Mouse (Mus musculus): Measurements from ENCODE around the gene Tspan5. TPM values are rescaled to one million over a fixed set of nuclear protein-coding genes. Genes with fewer than 3 reads are reported as not detected.

Tspan5 gene
- total and polyA plus RNA-seq, 2 experiments from 2014 or later = 99.4 to 156 TPM

DNA sequence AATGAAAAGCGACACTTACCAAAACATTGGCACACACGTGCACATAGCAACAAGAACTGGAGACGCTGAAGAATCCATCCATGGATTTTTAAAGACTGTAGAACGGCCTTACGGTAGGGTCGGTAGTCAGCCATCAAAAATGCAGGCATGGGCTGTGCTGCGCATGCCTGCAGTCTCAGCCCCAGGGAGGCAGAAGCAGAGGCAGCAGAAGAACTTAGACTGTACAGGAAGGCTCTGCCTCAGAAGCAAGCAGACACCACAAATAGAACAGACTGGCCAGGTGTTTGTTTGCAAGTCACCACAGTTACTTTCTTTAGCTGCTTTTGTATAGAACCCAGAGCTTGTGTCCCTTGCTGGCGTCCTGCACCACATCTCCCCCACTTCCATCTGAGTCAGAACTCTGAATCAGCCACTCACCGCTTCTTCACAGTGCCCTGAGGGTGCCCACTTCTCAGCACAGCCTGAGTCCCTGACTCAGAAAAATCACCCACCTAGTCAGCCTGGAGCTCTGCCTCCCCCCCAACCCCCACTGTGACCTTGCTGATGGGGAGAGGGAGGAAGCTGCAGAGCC lies 158.7 kb downstream of the Tspan5 start:
- 89% methylated on average over 9 of the region's 9 CpGs for WGBS
- H3K9me3 ChIP-seq (ENCODE audit: low read length) = no peaks in the 10 kb centered on the region
- H3K4me2 ChIP-seq (ENCODE audit: low read depth, low read length, poor library complexity, severe bottlenecking) = no peak overlapping the region
- no peak for DNase-seq (ENCODE audit: low spot score)
- peaks cover 28% of the 10 kb centered on the region for H3K36me3 ChIP-seq (ENCODE audit: insufficient read depth, low read length)
- ATAC-seq (ENCODE audit: low FRiP score) = no peak
- no peak overlapping the region for H3K27ac ChIP-seq (ENCODE audit: low read depth, low read length)
- no peaks in the 10 kb centered on the region for H3K27me3 ChIP-seq (ENCODE audit: insufficient read depth, low read length)
- no peak overlapping the region for H3K9ac ChIP-seq (replicated peaks; ENCODE audit: low read length, poor library complexity, severe bottlenecking)
- H3K4me3 ChIP-seq (ENCODE audit: low read depth, low read length) = no peak overlapping the region
- no peaks in the 10 kb centered on the region for H3K4me1 ChIP-seq (ENCODE audit: insufficient read depth, low read length)
- TF ChIP-seq CTCF (IDR thresholded peaks at IDR 0.05) = no peak

DNA sequence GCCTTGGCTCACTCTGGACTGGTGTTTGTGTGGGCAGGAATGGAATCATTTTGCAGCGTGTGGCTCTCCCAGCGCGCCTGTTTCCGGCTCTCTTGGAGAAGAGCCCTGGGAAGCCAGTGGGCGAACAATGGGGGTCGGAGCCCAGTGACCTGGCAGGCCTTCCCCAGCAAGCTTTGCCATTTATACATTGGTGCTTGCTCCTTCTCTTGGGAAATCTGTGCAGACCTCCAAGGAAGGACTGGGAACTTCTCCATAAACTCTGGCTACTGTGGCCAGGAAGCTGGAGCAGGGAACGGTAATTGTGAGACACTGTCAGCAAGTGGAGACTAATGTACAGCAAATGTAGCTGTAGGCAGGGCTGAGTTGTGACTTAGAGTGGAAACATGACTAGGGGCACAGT lies 163.7 kb downstream of the Tspan5 start:
- Histone ChIP-seq H3K4me2 (ENCODE audit: low read depth, low read length, poor library complexity, severe bottlenecking) (no peak overlapping the region), H3K36me3 (ENCODE audit: insufficient read depth, low read length) (peaks cover 10% of the 10 kb centered on the region), H3K4me1 (ENCODE audit: insufficient read depth, low read length) (no peaks in the 10 kb centered on the region), H3K9me3 (ENCODE audit: low read length) (no peaks in the 10 kb centered on the region), H3K27me3 (ENCODE audit: insufficient read depth, low read length) (no peaks in the 10 kb centered on the region), H3K4me3 (ENCODE audit: low read depth, low read length) (no peak overlapping the region), H3K27ac (ENCODE audit: low read depth, low read length) (no peak overlapping the region), H3K9ac (replicated peaks; ENCODE audit: low read length, poor library complexity, severe bottlenecking) (no peak overlapping the region)
- DNase-seq (ENCODE audit: low spot score) = peak; percentile 38
- ATAC-seq (ENCODE audit: low FRiP score) = no peak
- WGBS = 44% methylated on average over 7 of the region's 7 CpGs
- no peak for TF ChIP-seq CTCF (IDR thresholded peaks at IDR 0.05)

DNA sequence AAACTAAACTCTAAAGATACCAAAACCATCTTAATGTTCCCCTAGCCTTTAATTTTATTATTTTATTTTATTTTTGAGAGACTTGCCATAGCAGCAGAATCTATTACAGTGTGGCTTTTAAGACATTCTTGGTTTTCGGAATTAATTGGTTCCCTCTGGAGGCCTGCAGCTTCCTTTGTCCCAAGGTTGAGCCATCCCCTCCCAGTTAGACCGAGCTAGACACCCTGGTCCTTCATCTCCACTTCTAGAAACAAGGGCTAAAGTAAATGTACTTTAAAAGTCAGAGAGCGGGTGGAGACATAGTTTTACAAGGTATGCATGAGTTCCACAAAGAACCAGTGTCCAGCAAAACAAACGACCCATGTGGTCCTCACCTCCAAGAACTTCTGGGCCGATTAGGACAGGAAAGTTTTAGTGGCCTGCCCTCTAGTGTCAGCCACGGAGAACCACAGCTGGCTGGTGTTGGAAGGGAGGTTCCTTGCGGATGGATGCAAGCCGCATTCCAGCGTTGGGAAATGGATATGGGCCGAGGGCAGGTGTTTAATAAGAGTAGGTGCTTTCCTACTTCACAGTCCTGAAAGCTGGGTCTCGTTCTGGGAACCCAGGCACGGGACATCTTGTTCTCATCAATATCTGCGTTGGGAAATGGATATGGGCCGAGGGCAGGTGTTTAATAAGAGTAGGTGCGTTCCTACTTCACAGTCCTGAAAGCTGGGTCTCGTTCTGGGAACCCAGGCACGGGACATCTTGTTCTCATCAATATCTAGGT lies 164.3 kb downstream of the Tspan5 start:
- ATAC-seq (ENCODE audit: low FRiP score) = peak; percentile 80
- no peaks in the 10 kb centered on the region for H3K9me3 ChIP-seq (ENCODE audit: low read length)
- TF ChIP-seq CTCF (IDR thresholded peaks at IDR 0.05) = peak; percentile 94
- 33% methylated on average over 17 of the region's 17 CpGs for WGBS
- DNase-seq (ENCODE audit: low spot score) = peak; percentile 90
- H3K9ac ChIP-seq (replicated peaks; ENCODE audit: low read length, poor library complexity, severe bottlenecking) = no peak overlapping the region
- H3K27ac ChIP-seq (ENCODE audit: low read depth, low read length) = no peak overlapping the region
- peaks cover 7% of the 10 kb centered on the region; the same call in 1 of the 2 replicates for H3K36me3 ChIP-seq (ENCODE audit: insufficient read depth, low read length)
- H3K27me3 ChIP-seq (ENCODE audit: insufficient read depth, low read length) = no peaks in the 10 kb centered on the region
- no peak overlapping the region for H3K4me2 ChIP-seq (ENCODE audit: low read depth, low read length, poor library complexity, severe bottlenecking)
- H3K4me3 ChIP-seq (ENCODE audit: low read depth, low read length) = no peak overlapping the region
- H3K4me1 ChIP-seq (ENCODE audit: insufficient read depth, low read length) = no peaks in the 10 kb centered on the region

DNA sequence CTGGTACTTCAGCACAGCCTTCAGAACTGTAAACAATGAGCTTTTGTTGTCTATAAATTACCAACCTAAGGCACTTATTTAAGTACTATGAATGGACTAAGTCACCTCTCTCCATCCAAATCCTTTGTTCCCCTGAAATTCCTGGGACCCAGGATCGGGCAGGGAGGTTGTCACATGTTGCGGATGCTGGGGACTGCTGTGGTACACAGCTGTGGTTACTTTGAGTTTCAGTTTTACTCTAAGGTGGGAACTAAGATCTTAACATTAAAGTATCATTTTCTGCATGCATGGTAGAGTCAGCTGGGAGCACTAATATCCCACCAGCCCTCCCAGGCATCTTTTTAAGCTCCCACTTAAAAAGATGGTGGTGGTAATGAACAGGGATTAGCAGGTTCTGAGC lies 167.3 kb downstream of the Tspan5 start:
- no peaks in the 10 kb centered on the region for H3K36me3 ChIP-seq (ENCODE audit: insufficient read depth, low read length)
- no peak overlapping the region for H3K4me3 ChIP-seq (ENCODE audit: low read depth, low read length)
- TF ChIP-seq CTCF (IDR thresholded peaks at IDR 0.05) = no peak
- no peak overlapping the region for H3K27ac ChIP-seq (ENCODE audit: low read depth, low read length)
- H3K27me3 ChIP-seq (ENCODE audit: insufficient read depth, low read length) = no peaks in the 10 kb centered on the region
- no peaks in the 10 kb centered on the region for H3K9me3 ChIP-seq (ENCODE audit: low read length)
- H3K4me1 ChIP-seq (ENCODE audit: insufficient read depth, low read length) = no peaks in the 10 kb centered on the region
- no peak for DNase-seq (ENCODE audit: low spot score)
- ATAC-seq (ENCODE audit: low FRiP score) = no peak
- WGBS = 87% methylated on average over 2 of the region's 2 CpGs
- no peak overlapping the region for H3K4me2 ChIP-seq (ENCODE audit: low read depth, low read length, poor library complexity, severe bottlenecking)
- H3K9ac ChIP-seq (replicated peaks; ENCODE audit: low read length, poor library complexity, severe bottlenecking) = no peak overlapping the region

DNA sequence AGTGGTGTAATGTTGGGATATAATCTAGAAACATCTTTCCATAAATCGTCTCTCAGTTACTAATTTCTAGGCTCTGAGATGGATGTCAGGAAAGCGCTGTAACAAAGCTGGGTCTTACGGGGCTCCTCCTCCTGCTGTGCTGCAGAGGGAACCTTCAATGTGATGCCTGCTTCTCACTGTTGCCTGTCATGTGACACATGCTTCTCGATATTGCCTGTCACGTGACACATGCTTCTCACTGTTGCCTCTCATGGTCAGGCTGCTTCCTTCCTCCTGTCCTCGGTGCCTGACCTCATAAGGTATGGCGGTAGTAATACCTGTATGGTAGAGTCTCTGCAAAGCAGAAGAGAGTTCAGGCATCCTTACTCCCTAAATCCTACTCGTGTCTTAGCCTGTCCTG lies 170.5 kb downstream of the Tspan5 start:
- no peak for TF ChIP-seq CTCF (IDR thresholded peaks at IDR 0.05)
- no peak for DNase-seq (ENCODE audit: low spot score)

DNA sequence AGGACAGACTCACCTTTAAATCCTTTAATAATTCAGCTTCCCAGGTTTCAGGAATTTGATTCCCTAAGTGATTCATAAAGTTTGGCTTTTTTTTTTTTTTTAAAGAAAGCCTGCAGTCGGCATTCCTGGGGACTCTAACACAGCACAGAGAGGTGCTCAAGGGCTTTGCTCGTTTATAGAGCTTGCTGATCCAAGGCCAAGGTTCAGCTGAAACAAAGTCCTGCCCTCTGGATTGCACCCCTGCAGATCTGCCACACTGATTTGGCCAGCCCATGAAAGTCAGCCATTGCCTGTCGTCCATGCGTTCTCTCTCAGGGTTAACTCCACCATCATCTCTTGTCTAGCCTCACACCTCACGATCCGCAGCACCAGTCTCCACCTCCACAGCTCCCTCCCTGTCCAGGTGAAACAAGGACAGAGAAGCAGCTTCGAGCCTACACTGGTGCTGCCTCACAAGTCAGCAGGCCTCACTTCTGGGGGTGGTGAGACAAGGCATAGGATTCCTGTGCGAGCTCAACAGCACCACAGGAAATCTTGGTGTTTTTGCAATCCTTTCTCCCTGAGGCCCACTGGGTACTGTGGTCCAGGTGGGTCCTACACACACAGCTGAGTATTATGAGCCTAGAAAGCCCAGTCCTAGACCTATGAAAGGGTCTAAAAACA lies 172.8 kb downstream of the Tspan5 start:
- no peak for TF ChIP-seq CTCF (IDR thresholded peaks at IDR 0.05)
- WGBS = 57% methylated on average over 8 of the region's 8 CpGs
- Histone ChIP-seq H3K27ac (ENCODE audit: low read depth, low read length) (no peak overlapping the region), H3K9me3 (ENCODE audit: low read length) (no peaks in the 10 kb centered on the region), H3K4me1 (ENCODE audit: insufficient read depth, low read length) (no peaks in the 10 kb centered on the region), H3K27me3 (ENCODE audit: insufficient read depth, low read length) (no peaks in the 10 kb centered on the region), H3K9ac (replicated peaks; ENCODE audit: low read length, poor library complexity, severe bottlenecking) (no peak overlapping the region), H3K4me2 (ENCODE audit: low read depth, low read length, poor library complexity, severe bottlenecking) (no peak overlapping the region), H3K4me3 (ENCODE audit: low read depth, low read length) (no peak overlapping the region), H3K36me3 (ENCODE audit: insufficient read depth, low read length) (no peaks in the 10 kb centered on the region)
- no peak for ATAC-seq (ENCODE audit: low FRiP score)
- no peak for DNase-seq (ENCODE audit: low spot score)

More for the DNA sequence above, 170.5 kb downstream of the Tspan5 start:
- Histone ChIP-seq H3K4me2 (ENCODE audit: low read depth, low read length, poor library complexity, severe bottlenecking) (no peak overlapping the region), H3K9me3 (ENCODE audit: low read length) (no peaks in the 10 kb centered on the region), H3K4me3 (ENCODE audit: low read depth, low read length) (no peak overlapping the region), H3K9ac (replicated peaks; ENCODE audit: low read length, poor library complexity, severe bottlenecking) (no peak overlapping the region), H3K4me1 (ENCODE audit: insufficient read depth, low read length) (no peaks in the 10 kb centered on the region), H3K36me3 (ENCODE audit: insufficient read depth, low read length) (no peaks in the 10 kb centered on the region), H3K27me3 (ENCODE audit: insufficient read depth, low read length) (no peaks in the 10 kb centered on the region), H3K27ac (ENCODE audit: low read depth, low read length) (no peak overlapping the region)
- no peak for ATAC-seq (ENCODE audit: low FRiP score)
- WGBS = 90% methylated on average over 8 of the region's 8 CpGs
